Mouse (Mus musculus) thymus, adult 2 months (tissue): ENCODE data around the gene En1. TPM values are rescaled to one million over a fixed set of nuclear protein-coding genes. Genes with fewer than 3 reads are reported as not detected.

Experiments
- DNase-seq: peaks from one replicate; pipeline ENCODE4 v3.0.0; 2021
- H3K27ac ChIP-seq: fragments of 200-500 bp; 2 replicates; pipeline ENCODE4 v1.5.1; 2012; ENCODE audit warnings: low read length, control low read depth; ENCODE audit not compliant: control insufficient read depth, insufficient read depth
- H3K27me3 ChIP-seq: fragments of 200-500 bp; 2 replicates; pipeline ENCODE4 v1.6.1; 2012; ENCODE audit warnings: mild to moderate bottlenecking, low read length, moderate library complexity, mixed read lengths; ENCODE audit not compliant: control insufficient read depth, insufficient read depth
- H3K36me3 ChIP-seq: fragments of 200-500 bp; 2 replicates; pipeline ENCODE4 v1.6.1; 2012; ENCODE audit warnings: mild to moderate bottlenecking, low read length, moderate library complexity; ENCODE audit not compliant: control insufficient read depth, insufficient read depth
- H3K4me1 ChIP-seq: fragments of 200-500 bp; replicated peaks from 2 replicates; pipeline ENCODE4 v1.6.1; 2012; ENCODE audit warnings: low read length; ENCODE audit not compliant: control insufficient read depth, insufficient read depth
- H3K4me3 ChIP-seq: fragments of 200-500 bp; 2 replicates; pipeline ENCODE4 v1.5.1; 2012; ENCODE audit warnings: mild to moderate bottlenecking, low read length, control low read depth, moderate library complexity; ENCODE audit not compliant: control insufficient read depth, insufficient read depth
- CTCF ChIP-seq: fragments of 200-500 bp; IDR thresholded peaks from 2 replicates; pipeline ENCODE4 v1.5.1; 2012; ENCODE audit warnings: mild to moderate bottlenecking, control low read depth, low read length, moderate library complexity, borderline replicate concordance; ENCODE audit not compliant: control insufficient read depth, poor library complexity, insufficient read depth; ENCODE audit errors: extremely low read depth
- POLR2A ChIP-seq: fragments of 200-500 bp; IDR thresholded peaks from 2 replicates; pipeline ENCODE4 v1.6.1; 2012; ENCODE audit warnings: mild to moderate bottlenecking, low read length, control low read depth, moderate library complexity; ENCODE audit not compliant: control insufficient read depth, poor library complexity, insufficient read depth; ENCODE audit errors: extremely low read depth
- WGBS: fragments of 180-500 bp; shearing (Covaris S2); methylation state at CpG from one replicate; pipeline ENCODE4 v1.1.7; 2018; 5-methylcytosine and 5-hydroxymethylcytosine counted together
- polyA plus RNA-seq: library from polyadenylated mRNA; depleted of rRNA; stranded (reverse); fragments of >200 nt; gene quantifications from 2 replicates; pipeline ENCODE4 v1.2.3, GENCODE M21; 2012

Gene En1
- polyA plus RNA-seq, 1 experiment, result 0.07 TPM

DNA sequence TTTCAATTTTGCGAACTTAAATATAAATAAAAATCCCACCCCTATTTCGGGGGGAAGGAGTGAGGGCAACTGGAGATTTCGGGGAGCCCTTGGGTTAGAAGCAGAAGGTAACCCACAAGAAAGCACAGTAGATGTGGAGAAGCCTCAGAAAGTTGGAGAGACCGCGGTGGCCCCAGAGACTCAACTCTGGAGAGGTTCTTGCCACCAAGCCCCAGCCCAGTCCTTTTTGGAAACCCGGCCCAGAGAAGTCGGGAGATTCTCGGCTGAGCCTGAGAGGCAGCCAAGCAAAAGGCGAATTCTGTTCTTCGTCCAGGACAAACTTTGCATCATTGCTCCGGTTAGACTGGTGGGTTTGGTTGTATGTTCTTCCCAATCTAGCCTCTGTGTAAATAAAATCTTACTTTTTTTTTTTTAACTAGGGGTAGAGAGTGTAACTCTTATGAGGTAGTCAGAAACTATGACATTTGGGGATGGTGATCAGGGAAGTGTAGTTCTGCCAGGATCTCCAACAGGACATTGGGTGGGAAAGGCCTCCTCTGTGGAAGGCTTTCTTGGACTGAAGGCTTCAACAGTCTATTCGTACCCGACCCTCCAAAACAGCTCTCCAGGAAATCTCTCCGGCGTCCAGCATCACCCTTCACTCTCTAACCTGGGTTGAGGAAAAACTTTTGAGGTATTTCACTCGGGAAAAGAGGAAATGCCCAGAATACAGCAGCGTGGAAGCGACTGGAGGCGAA, 1.5 kb upstream of the En1 start:
- WGBS, result 8% methylated on average over 19 of the region's 19 CpGs
- Histone ChIP-seq H3K4me3 (no peak overlapping the region), H3K27ac (no peak overlapping the region), H3K27me3 (peaks cover 31% of the 10 kb centered on the region; the same call in 1 of the 2 replicates), H3K4me1 (no peaks in the 10 kb centered on the region), H3K36me3 (no peaks in the 10 kb centered on the region)
- TF ChIP-seq POLR2A (no peak), CTCF (no peak)
- DNase-seq, result no peak

DNA sequence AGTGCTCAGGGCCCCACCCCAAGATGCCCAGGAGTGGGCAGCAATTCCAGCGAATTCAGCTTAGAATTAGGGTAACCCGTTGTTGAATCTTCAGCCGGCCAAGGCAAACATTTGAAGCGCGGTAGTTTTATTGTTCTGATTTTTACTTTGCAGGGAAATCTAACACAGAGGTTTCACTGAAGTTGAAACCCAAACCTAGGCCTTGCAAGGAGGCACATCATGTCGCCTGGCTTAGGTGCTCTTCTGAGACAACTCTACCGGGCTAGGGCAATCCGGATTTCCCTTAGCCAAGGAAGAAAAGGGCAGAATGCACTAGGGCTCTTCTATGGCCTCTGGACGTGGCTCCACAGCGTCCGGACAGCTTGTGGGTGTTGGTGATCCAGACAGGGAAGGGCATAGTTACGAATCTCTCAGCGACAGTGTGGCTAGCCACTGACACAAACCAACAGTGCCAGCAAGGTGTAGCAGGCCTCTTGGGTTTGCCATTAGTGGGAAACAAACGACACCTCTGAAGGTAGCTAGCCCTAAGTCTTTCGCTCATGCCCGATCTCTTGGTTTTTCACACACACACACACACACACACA, 873 bp upstream of the En1 start:
- Histone ChIP-seq H3K36me3 (no peaks in the 10 kb centered on the region), H3K4me1 (no peaks in the 10 kb centered on the region), H3K4me3 (no peak overlapping the region), H3K27ac (no peak overlapping the region), H3K27me3 (peaks cover 31% of the 10 kb centered on the region; the same call in 1 of the 2 replicates)
- TF ChIP-seq CTCF, result no peak
- no peak for TF ChIP-seq POLR2A
- 7% methylated on average over 16 of the region's 16 CpGs for WGBS
- DNase-seq, result no peak

DNA sequence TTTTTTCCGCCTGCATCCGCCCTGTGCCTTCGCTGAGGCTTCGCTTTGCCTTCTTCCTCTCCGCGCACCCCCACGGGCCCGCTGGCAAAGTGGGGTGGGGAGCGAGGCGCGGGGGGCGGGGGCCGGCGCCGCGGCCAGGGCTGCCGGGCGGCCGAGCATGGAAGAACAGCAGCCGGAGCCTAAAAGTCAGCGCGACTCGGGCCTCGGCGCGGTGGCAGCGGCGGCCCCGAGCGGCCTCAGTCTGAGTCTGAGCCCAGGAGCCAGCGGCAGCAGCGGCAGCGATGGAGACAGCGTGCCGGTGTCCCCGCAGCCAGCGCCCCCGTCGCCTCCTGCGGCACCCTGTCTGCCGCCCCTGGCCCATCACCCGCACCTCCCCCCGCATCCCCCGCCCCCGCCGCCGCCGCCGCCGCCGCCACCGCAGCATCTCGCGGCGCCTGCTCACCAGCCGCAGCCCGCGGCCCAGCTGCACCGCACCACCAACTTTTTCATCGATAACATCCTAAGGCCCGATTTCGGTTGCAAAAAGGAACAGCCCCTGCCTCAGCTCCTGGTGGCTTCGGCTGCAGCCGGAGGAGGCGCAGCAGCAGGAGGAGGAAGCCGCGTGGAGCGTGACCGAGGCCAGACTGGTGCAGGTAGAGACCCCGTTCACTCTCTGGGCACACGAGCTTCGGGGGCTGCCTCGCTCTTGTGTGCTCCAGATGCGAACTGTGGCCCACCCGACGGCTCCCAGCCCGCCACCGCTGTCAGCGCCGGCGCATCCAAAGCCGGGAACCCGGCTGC, 848 bp downstream of the En1 start:
- TF ChIP-seq CTCF (no peak), POLR2A (no peak)
- Histone ChIP-seq H3K4me3 (no peak overlapping the region), H3K4me1 (no peaks in the 10 kb centered on the region), H3K27me3 (peaks cover 32% of the 10 kb centered on the region; the same call in 1 of the 2 replicates), H3K36me3 (no peaks in the 10 kb centered on the region), H3K27ac (no peak overlapping the region)
- DNase-seq, result no peak
- WGBS, result 1% methylated on average over 74 of the region's 83 CpGs

DNA sequence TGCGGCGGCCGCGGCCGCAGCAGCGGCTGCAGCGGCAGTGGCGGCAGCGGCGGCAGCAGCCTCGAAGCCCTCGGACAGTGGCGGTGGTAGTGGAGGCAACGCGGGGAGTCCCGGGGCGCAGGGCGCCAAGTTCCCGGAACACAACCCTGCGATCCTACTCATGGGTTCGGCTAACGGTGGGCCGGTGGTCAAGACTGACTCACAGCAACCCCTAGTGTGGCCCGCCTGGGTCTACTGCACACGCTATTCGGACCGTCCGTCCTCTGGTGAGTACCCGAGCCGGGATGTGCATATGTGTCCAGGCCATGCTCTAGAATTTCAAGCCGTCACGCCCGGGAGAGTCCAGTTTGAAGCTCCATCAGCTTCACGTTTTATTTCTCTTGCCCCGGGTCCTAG, 1.4 kb downstream of the En1 start:
- Histone ChIP-seq H3K27ac (no peak overlapping the region), H3K27me3 (peaks cover 30% of the 10 kb centered on the region; the same call in 1 of the 2 replicates), H3K4me1 (no peaks in the 10 kb centered on the region), H3K36me3 (no peaks in the 10 kb centered on the region), H3K4me3 (no peak overlapping the region)
- 4% methylated on average over 35 of the region's 35 CpGs for WGBS
- no peak for TF ChIP-seq POLR2A
- TF ChIP-seq CTCF, result no peak
- DNase-seq, result no peak

DNA sequence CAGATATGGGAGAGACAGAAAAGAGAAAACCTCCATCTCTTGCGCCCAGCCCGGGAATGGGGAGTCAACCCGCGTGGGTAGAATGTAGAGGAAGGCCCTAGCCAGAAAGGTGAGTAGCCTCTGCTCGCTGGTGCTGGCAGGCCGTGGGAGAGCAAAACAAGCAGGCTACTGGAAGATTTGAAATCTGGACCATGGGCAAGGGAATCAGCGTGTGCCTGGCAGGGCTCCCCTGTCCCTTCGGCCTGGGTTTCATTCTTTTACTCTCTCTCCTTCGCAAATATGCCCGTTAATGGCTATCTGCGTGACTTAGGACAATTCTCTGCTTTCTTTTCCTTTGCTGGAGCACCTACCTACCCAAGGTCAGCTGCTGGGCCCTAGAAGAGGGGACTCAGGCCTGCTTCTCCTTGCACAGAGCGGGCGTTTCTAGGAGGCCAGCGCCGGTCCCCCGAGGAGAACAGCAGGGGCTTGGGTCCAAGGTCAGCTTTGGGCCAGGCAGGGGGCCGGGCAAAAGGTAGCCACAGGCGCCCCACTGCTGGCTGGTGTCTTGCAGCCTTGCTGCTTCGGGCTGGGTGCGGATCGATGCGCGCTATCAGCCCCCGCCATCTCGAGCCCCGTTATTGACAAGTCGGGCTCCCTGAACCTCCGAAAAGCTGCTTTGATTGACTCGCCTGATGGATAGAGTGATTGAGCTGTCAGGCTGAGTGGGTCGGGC, 2.4 kb downstream of the En1 start:
- Histone ChIP-seq H3K4me1 (no peaks in the 10 kb centered on the region), H3K27ac (no peak overlapping the region), H3K27me3 (peaks cover 29% of the 10 kb centered on the region; the same call in 1 of the 2 replicates), H3K4me3 (no peak overlapping the region), H3K36me3 (no peaks in the 10 kb centered on the region)
- TF ChIP-seq CTCF (no peak), POLR2A (no peak)
- WGBS, result 15% methylated on average over 30 of the region's 30 CpGs
- DNase-seq, result no peak

DNA sequence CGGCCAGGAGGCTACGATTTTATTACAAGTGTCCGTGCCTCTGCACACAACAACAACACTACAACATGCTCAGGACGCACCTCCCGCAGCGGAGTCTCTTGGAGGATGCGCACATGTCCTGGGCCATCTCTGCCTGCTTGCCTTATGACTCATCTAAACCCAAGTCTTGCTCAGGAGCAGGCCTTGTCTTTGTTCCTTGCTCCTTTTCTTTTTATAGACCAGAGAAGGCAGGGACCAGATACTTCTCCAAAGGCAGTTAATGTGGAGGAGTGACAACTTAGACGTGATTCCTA, 2.9 kb downstream of the En1 start:
- H3K4me1 ChIP-seq, result no peaks in the 10 kb centered on the region

More for the DNA sequence above, 2.9 kb downstream of the En1 start:
- TF ChIP-seq CTCF (no peak), POLR2A (no peak)
- no peak for DNase-seq
- Histone ChIP-seq H3K4me3 (no peak overlapping the region), H3K27ac (no peak overlapping the region), H3K36me3 (no peaks in the 10 kb centered on the region), H3K27me3 (peaks cover 26% of the 10 kb centered on the region; the same call in 1 of the 2 replicates)
- WGBS, result 15% methylated on average over 8 of the region's 8 CpGs
